In the genomic region with DNA sequence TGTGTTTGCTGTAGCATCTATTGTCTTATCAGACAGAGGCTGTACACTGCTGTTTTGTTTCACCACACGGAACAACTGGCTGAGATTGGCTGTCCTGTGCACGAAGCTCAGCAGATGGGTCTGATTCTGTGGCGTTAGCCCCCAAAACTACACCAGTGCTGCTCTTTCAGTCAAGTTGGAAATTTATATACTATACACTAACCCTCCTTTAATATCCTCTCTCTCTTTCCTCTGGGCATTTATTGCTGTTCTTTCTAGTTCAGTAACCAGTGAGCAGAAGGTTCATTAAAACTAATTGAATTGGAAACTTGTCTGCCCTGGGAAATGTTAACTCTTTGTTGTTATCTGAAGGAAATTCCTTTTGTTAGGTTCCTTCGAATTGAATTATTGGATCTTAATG, we compare ENCODE assay signal across 19 mouse cellular contexts.
A peak's percentile ranks its signal among the peaks of the same experiment; 100 is the strongest.
DNase-seq lines count a peak whose midpoint lies in the region; ATAC-seq and TF ChIP-seq lines count a peak whose summit lies in the region.
"Had no signal": no experiment of that assay in that cellular context is flagged by ENCODE, and none has a peak within 500 bp of the region (broad histone marks: within the 10 kb centered on the region; RNA-seq: fewer than 3 reads in every experiment).

No protein-coding gene starts in this region.

- ATAC-seq in forebrain, embryonic 12.5 days (ENCODE audit: low FRiP score): peak; percentile 46; the same call in 1 of the 2 replicates
- no peak for ATAC-seq in forebrain, postnatal 0 days
- peak; percentile 50; the same call in 1 of the 2 replicates for ATAC-seq in midbrain, embryonic 12.5 days (ENCODE audit: low FRiP score, low read depth)
- peak; percentile 61 for ATAC-seq in neural tube, embryonic 15.5 days (ENCODE audit: low FRiP score)
- ATAC-seq: CD4-positive, CD25-positive, alpha-beta regulatory T cell, adult 4 months had no signal

- TF ChIP-seq CTCF in forebrain, postnatal 0 days (IDR thresholded peaks at IDR 0.05; ENCODE audit: low read depth): no peak

- no peak overlapping the region for H3K27ac ChIP-seq in forebrain, embryonic 12.5 days
- H3K27ac ChIP-seq in forebrain, embryonic 10.5 days: no peak overlapping the region
- no peak overlapping the region for H3K27ac ChIP-seq in forebrain, postnatal 0 days (ENCODE audit: low read depth, low read length)
- no peak overlapping the region for H3K27ac ChIP-seq in midbrain, embryonic 12.5 days (replicated peaks)
- H3K27ac ChIP-seq in neural tube, embryonic 15.5 days (replicated peaks): no peak overlapping the region
- H3K27ac ChIP-seq: left cerebral cortex, adult 2 months; limb, embryonic 13.5 days; liver, embryonic 14.5 days had no signal

- H3K27me3 ChIP-seq in forebrain, embryonic 12.5 days: no peaks in the 10 kb centered on the region
- no peaks in the 10 kb centered on the region for H3K27me3 ChIP-seq in forebrain, embryonic 10.5 days (ENCODE audit: poor library complexity, severe bottlenecking)
- no peaks in the 10 kb centered on the region for H3K27me3 ChIP-seq in forebrain, postnatal 0 days (ENCODE audit: insufficient read depth, low read length)
- no peaks in the 10 kb centered on the region for H3K27me3 ChIP-seq in midbrain, embryonic 12.5 days
- no peaks in the 10 kb centered on the region for H3K27me3 ChIP-seq in neural tube, embryonic 15.5 days (replicated peaks)
- H3K27me3 ChIP-seq: limb, embryonic 13.5 days had no signal

- no peaks in the 10 kb centered on the region for H3K9me3 ChIP-seq in forebrain, embryonic 12.5 days
- H3K9me3 ChIP-seq in forebrain, embryonic 10.5 days: no peaks in the 10 kb centered on the region
- no peaks in the 10 kb centered on the region for H3K9me3 ChIP-seq in forebrain, postnatal 0 days (ENCODE audit: low read length)
- H3K9me3 ChIP-seq in midbrain, embryonic 12.5 days: no peaks in the 10 kb centered on the region
- H3K9me3 ChIP-seq in neural tube, embryonic 15.5 days (replicated peaks): no peaks in the 10 kb centered on the region
- H3K9me3 ChIP-seq: G1E; limb, embryonic 13.5 days had no signal

- no peak overlapping the region for H3K4me3 ChIP-seq in forebrain, embryonic 12.5 days (replicated peaks)
- no peak overlapping the region for H3K4me3 ChIP-seq in forebrain, embryonic 10.5 days
- H3K4me3 ChIP-seq in forebrain, postnatal 0 days (ENCODE audit: low read depth, low read length): no peak overlapping the region
- no peak overlapping the region for H3K4me3 ChIP-seq in midbrain, embryonic 12.5 days
- no peak overlapping the region for H3K4me3 ChIP-seq in neural tube, embryonic 15.5 days (replicated peaks)
- H3K4me3 ChIP-seq: left cerebral cortex, adult 2 months; limb, embryonic 13.5 days had no signal

- peaks cover 2% of the 10 kb centered on the region; the same call in 1 of the 2 replicates for H3K4me1 ChIP-seq in forebrain, embryonic 12.5 days
- peaks cover 8% of the 10 kb centered on the region; the same call in 1 of the 2 replicates for H3K4me1 ChIP-seq in forebrain, embryonic 10.5 days
- no peaks in the 10 kb centered on the region for H3K4me1 ChIP-seq in forebrain, postnatal 0 days (ENCODE audit: insufficient read depth)
- H3K4me1 ChIP-seq in midbrain, embryonic 12.5 days: peaks cover 3% of the 10 kb centered on the region; the same call in 1 of the 2 replicates
- 0 out of 2 replicates have a peak, but pooled peaks cover 4% of the 10 kb centered on the region for H3K4me1 ChIP-seq in neural tube, embryonic 15.5 days
- H3K4me1 ChIP-seq: limb, embryonic 13.5 days had no signal

- no peak overlapping the region for H3K9ac ChIP-seq in forebrain, embryonic 12.5 days
- H3K9ac ChIP-seq in forebrain, postnatal 0 days: no peak overlapping the region
- H3K9ac ChIP-seq in midbrain, embryonic 12.5 days (replicated peaks): no peak overlapping the region
- no peak overlapping the region for H3K9ac ChIP-seq in neural tube, embryonic 15.5 days (replicated peaks)
- H3K9ac ChIP-seq: limb, embryonic 13.5 days; liver, embryonic 14.5 days had no signal

- no peak for DNase-seq in forebrain, embryonic 10.5 days (ENCODE audit: extremely low spot score, low spot score)
- peak; percentile 5 for DNase-seq in forebrain, postnatal 0 days
- no peak for DNase-seq in natural killer cell, adult 2 months (ENCODE audit: low spot score in 2 of 2)
- DNase-seq in ovary, postnatal 10 days (ENCODE audit: low spot score): no peak
- DNase-seq in gastrocnemius, adult 8-10 months (ENCODE audit: low spot score in 2 of 2): no peak
- DNase-seq: adrenal gland, postnatal 36 days; cerebellum, postnatal 10 days; gastrocnemius, postnatal 10 days; kidney, adult 9 months; right cerebral cortex, postnatal 4 days; thymus, postnatal 14 days had no signal

- 39% methylated on average over 4 of the region's 4 CpGs for WGBS in forebrain, embryonic 12.5 days
- WGBS in forebrain, embryonic 10.5 days: 69% methylated on average over 4 of the region's 4 CpGs
- 16% methylated on average over 4 of the region's 4 CpGs for WGBS in forebrain, postnatal 0 days
- 59% methylated on average over 4 of the region's 4 CpGs for WGBS in midbrain, embryonic 12.5 days
- WGBS in neural tube, embryonic 15.5 days: 23% methylated on average over 4 of the region's 4 CpGs

- no peak overlapping the region for H3K4me2 ChIP-seq in forebrain, embryonic 12.5 days
- no peak overlapping the region for H3K4me2 ChIP-seq in forebrain, postnatal 0 days (ENCODE audit: low read depth)
- H3K4me2 ChIP-seq in midbrain, embryonic 12.5 days (replicated peaks): no peak overlapping the region
- H3K4me2 ChIP-seq in neural tube, embryonic 15.5 days: peak overlapping the region; percentile 38
- H3K4me2 ChIP-seq: limb, embryonic 13.5 days had no signal

- no peaks in the 10 kb centered on the region for H3K36me3 ChIP-seq in forebrain, embryonic 12.5 days (replicated peaks)
- H3K36me3 ChIP-seq in forebrain, embryonic 10.5 days (replicated peaks): no peaks in the 10 kb centered on the region
- no peaks in the 10 kb centered on the region for H3K36me3 ChIP-seq in forebrain, postnatal 0 days (ENCODE audit: insufficient read depth)
- no peaks in the 10 kb centered on the region for H3K36me3 ChIP-seq in midbrain, embryonic 12.5 days
- no peaks in the 10 kb centered on the region for H3K36me3 ChIP-seq in neural tube, embryonic 15.5 days
- H3K36me3 ChIP-seq: G1E; limb, embryonic 13.5 days had no signal
